Mouse (Mus musculus): Measurements from ENCODE around the gene Slc35f3.

DNA sequence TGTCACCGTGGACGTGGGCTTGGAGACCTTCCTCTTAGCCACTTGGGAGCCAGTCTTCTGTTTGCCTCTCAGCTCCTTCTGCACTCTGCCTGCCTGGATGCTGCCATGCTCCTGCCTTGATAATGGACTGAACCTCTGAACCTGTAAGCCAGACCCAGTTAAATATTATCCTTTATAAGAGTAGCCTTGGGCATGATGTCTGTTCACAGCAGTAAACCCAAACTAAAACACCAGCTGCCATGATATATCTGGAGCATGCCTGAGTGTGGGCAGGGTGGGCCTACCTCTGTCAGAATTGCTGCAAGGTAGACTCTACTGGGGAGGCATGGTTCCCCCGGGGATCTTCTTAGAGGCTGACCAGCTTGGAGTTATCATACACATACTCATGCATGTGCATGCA, 41.0 kb downstream of the Slc35f3 start:
- no peak for TF ChIP-seq USF1 (IDR thresholded peaks at IDR 0.05; ENCODE audit: low read depth)
- no peak for TF ChIP-seq CTCF (IDR thresholded peaks at IDR 0.05; ENCODE audit: control insufficient read depth, insufficient read depth, insufficient read length)
- no peak for TF ChIP-seq MAX (IDR thresholded peaks at IDR 0.05)
- TF ChIP-seq CEBPB (IDR thresholded peaks at IDR 0.05; ENCODE audit: low read depth) = no peak
- no peak for TF ChIP-seq MYOD1 (IDR thresholded peaks at IDR 0.05; ENCODE audit: control insufficient read depth, insufficient read length, low read depth)

Measured in C2C12 (cell line).